Mouse (Mus musculus) kidney, postnatal 25 days (tissue): ENCODE results near the gene Brs3.

Experiments
- DNase-seq, 2 experiments: peaks; one replicate each; pipeline ENCODE4 v3.0.0; 2021; ENCODE audit warnings: mixed read lengths in 2 of 2

Brs3 gene

DNA sequence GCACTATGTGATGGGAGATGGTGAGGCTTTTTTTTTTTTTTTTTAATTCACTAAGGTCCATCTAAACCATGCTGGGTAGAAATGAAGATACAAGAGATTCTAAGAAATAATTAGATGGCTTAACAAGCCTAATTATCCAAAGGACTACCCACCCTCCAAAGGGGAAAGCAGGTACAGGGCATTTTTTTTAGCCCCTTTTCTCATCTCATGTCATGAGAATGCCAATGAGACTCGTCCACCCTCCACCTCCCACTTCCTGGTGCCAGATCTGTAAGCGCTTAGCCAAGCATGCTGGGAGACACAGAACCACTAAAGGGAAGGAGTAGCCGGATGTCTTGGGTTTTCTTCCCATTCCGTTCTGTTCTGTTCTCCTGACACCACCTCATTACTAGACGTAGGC lies at the start of gene Brs3:
Brs3 (plus strand) TSS at position 301 of the 400 bp plus-strand sequence.
- DNase-seq, result no peak

DNA sequence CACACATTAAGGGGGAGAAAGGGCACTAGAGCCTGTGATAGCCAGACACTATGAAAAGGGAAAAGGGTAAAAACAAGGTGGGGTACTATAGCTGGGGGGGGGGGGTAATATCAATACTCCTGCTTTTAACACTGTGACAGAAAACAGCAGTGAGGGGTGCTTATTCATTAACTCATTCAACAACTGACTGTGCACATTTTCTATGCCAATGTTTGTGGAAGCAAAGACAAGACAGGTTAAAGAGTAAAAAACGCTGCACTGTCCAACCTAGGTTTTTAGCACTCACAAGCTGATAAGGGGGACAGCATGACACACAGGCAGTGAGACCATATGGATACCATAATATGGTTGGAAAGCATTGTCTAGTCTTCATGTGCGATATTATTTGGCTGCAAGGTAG lies 30.0 kb upstream of the Brs3 start:
- DNase-seq, result no peak

DNA sequence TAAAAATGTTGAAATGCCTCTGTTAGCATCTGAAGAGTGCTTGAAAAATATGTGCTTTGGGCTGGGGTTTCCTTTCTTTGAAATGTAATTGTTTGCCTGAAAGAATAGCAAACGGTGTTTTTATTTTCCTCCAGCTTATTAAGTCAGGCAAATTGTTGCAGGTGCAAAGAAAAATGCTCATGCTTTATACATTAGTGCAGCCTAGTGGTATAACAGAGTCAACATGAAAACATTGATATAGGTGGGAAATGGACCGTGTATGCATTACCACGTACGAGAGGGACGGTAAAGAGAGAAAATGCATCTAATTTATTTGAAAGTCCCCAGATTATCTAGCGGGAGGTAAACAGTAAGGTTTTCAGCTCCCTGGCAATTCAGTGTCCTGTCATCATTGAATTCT lies 995 bp downstream of the Brs3 start:
- DNase-seq, result no peak

DNA sequence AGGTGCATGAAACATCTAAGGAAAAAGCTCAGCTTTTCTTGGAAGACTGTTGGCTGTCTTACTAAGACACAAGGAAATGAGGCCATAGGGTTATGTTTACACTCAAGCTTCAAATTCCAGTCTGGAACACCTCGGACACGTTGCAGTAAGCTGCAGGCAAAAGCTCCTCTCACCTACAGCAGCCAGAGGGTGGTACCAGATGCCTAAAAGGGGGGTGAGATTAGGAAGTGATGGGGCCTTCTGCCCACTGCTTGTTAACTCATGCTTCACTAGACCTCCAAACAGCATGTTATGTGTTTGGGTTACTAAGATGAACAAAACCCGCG lies 9.9 kb downstream of the Brs3 start:
- DNase-seq, result no peak

DNA sequence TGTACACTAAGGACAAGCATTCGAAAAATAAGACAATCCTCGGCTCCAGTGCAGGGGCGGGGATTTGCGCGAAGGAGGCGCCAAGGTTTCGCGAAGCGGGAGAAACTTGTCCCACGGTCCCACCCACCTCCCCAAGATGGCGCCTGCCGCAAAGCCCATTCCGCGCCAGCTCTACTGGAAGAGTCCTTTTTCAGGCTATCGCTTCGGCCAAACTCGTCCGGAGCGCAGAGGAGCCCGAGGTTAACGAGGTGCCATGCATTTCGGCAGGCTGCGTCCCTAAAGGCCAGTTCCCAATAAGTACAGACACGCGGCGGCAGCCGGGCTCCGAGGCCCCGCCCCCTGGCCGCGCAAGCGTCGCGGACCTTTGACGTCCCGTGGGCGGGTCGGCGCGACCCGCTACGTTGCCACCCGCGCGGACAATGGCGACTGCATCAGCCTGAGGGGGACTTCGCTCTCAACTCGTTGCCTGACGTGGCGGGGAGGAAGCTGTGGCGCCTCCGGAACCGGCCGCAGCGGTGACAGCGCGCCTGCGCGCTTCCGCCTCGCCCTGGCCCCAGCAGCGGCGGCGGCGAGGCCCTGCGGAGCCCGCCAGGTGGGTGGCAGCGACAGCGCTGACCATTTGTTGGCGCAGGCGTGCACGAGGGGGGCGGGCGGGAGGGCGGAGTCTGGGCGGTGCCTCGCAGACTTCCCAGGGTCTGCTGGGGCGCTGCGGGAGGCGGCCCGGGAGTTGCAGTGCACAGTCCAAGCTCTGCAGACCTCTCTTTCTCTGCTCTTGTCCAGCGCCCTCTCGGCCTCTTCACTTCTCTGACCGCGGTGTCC lies 10.5 kb downstream of the Brs3 start, which contains the start of gene Htatsf1:
Htatsf1 (plus strand) TSS at position 410 of the 819 bp plus-strand sequence.
- peak; percentile 79 to 88 for DNase-seq

DNA sequence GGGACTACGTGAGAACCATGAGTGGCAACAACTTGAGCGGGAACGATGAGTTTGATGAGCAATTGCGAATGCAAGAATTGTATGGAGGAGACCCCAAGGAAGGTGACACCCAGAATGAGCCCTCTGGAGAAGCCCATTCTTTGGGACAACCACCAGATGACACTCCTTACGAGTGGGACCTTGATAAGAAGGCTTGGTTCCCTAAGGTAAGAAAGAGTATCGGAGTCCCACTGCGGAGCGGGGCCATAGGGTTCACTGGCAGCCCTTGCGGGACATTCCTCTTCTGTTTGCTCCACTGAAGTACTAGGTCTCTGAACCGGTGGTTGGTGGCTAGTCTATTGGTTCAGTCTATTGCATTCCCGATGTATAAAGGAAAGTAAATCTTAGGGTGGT lies 11.1 kb downstream of the Brs3 start:
- DNase-seq, result no peak

DNA sequence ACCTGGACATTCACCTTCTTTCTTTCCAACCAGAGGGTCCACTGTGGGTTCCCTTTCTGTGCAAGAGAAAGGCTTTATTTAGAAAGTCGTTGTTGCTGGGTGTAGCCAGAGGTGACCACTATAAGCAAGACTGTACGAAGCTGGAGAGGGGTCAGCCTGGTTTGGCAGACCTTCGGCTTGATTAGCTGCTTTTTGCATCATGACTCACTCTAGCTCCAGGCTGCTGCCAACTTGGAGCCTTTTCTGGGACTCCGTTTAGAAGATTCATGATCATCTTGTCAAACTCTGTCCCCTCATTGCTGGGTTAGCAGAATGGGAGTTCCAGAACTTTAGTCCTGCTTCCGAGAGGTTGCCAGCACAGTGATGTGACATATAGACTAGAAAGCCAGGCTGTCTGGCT lies 38.6 kb downstream of the Brs3 start:
- DNase-seq, result no peak

DNA sequence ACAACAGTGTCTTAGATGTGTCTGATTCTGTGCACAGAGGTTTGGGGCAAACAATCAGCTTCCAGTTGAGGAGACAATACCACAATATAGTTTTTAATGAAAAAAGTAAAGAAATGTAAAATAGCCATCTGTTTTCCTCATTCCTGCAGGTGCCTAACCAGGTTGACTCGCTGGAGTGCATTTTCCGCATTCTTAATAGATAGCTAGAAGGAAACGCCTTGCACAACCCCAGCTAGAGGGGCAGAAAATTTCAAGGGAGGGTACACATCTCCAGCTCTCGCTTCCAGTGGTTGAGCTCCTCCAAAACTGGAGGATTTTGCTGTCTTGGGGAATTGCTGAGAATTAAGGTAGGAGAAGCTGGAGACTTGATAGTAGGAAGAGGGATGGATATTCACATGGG lies 44.9 kb downstream of the Brs3 start, which contains the start of gene Vgll1:
Vgll1 (plus strand) TSS at position 301 of the 400 bp plus-strand sequence.
- no peak for DNase-seq
